Mouse (Mus musculus) heart, embryonic 13.5 days (tissue): ENCODE data around the gene Adm. TPM values are rescaled to one million over a fixed set of nuclear protein-coding genes. Genes with fewer than 3 reads are reported as not detected.

ENCODE experiments used
- ATAC-seq: fragments of 200-750 bp; cut with Nextera tagmentation; 2 replicates; pipeline ENCODE4 v1.8.0; 2017; ENCODE audit warnings: moderate TSS enrichment; ENCODE audit not compliant: insufficient number of reproducible peaks, low FRiP score, low TSS enrichment; ENCODE audit errors: extremely low read depth
- H3K27ac ChIP-seq: fragments of 300-500 bp; sonication (generic); replicated peaks from 2 replicates; pipeline ENCODE4 v1.5.1; 2015; ENCODE audit warnings: moderate library complexity, mild to moderate bottlenecking, inconsistent platforms
- H3K27me3 ChIP-seq: fragments of 300-500 bp; sonication (generic); replicated peaks from 2 replicates; pipeline ENCODE4 v1.6.1; 2015; ENCODE audit warnings: mild to moderate bottlenecking, inconsistent platforms
- H3K36me3 ChIP-seq: fragments of 300-500 bp; sonication (generic); 2 replicates; pipeline ENCODE4 v1.6.1; 2015; ENCODE audit warnings: mild to moderate bottlenecking, inconsistent platforms
- H3K4me1 ChIP-seq: fragments of 300-500 bp; sonication (generic); 2 replicates; pipeline ENCODE4 v1.6.1; 2015; ENCODE audit warnings: inconsistent platforms
- H3K4me2 ChIP-seq: fragments of 300-500 bp; sonication (generic); 2 replicates; pipeline ENCODE4 v1.6.1; 2015; ENCODE audit warnings: inconsistent platforms, mild to moderate bottlenecking, moderate library complexity
- H3K4me3 ChIP-seq: fragments of 300-500 bp; sonication (generic); 2 replicates; pipeline ENCODE4 v1.5.1; 2015; ENCODE audit warnings: moderate library complexity, mild to moderate bottlenecking, inconsistent platforms
- H3K9ac ChIP-seq: fragments of 300-500 bp; sonication (generic); 2 replicates; pipeline ENCODE4 v1.6.1; 2015; ENCODE audit warnings: inconsistent platforms, mild to moderate bottlenecking, moderate library complexity
- H3K9me3 ChIP-seq: fragments of 300-500 bp; sonication (generic); 2 replicates; pipeline ENCODE4 v1.6.1; 2016; ENCODE audit warnings: inconsistent platforms
- WGBS: fragments of 180-500 bp; shearing (Covaris S2); methylation state at CpG from one replicate; pipeline ENCODE4 v1.1.7; 2015; ENCODE audit warnings: mixed read lengths; 5-methylcytosine and 5-hydroxymethylcytosine counted together
- polyA plus RNA-seq: library from polyadenylated mRNA; unstranded; fragments of >200 nt; fragmentation: Nextera tagmentation; extraction: Ambion mirVana; gene quantifications from 2 replicates; pipeline ENCODE4 v1.2.1, GENCODE M21; 2015

Gene Adm
- polyA plus RNA-seq, 1 experiment from 2014 or later, result 9.8 TPM

GRCm38 (mm10) chr7:110646611-110647407 lies 19.3 kb downstream of the Adm start:
- no peak for ATAC-seq
- Histone ChIP-seq H3K36me3 (peaks cover 4% of the 10 kb centered on the region; the same call in 1 of the 2 replicates), H3K4me1 (peaks cover 51% of the 10 kb centered on the region), H3K27ac (no peak overlapping the region), H3K9me3 (peaks cover 6% of the 10 kb centered on the region; the same call in 1 of the 2 replicates), H3K4me2 (no peak overlapping the region), H3K4me3 (no peak overlapping the region), H3K27me3 (no peaks in the 10 kb centered on the region), H3K9ac (no peak overlapping the region)
- 80% methylated on average over 8 of the region's 8 CpGs for WGBS

- H3K4me2 ChIP-seq, result peak overlapping the region; percentile 4; the same call in 1 of the 2 replicates
These were observed 20.3 kb downstream of the Adm start for GRCm38 (mm10) chr7:110647559-110648454.

GRCm38 (mm10) chr7:110648455-110649085 lies 21.1 kb downstream of the Adm start:
- peaks cover 6% of the 10 kb centered on the region; the same call in 1 of the 2 replicates for H3K9me3 ChIP-seq
- no peak overlapping the region for H3K4me3 ChIP-seq
- no peak for ATAC-seq
- WGBS, result 37% methylated on average over 13 of the region's 13 CpGs
- H3K4me1 ChIP-seq, result peaks cover 35% of the 10 kb centered on the region
- H3K27ac ChIP-seq, result peak overlapping the region; percentile 49
- peaks cover 4% of the 10 kb centered on the region; the same call in 1 of the 2 replicates for H3K36me3 ChIP-seq
- H3K9ac ChIP-seq, result 0 out of 2 replicates have a peak overlapping the region, but pooled peaks have one; percentile 21
- H3K4me2 ChIP-seq, result peak overlapping the region; percentile 4; the same call in 1 of the 2 replicates
- H3K27me3 ChIP-seq, result no peaks in the 10 kb centered on the region

More at GRCm38 (mm10) chr7:110647559-110648454, 20.3 kb downstream of the Adm start:
- peak overlapping the region; percentile 49; the same call in 1 of the 2 replicates for H3K27ac ChIP-seq
- no peak for ATAC-seq
- 60% methylated on average over 15 of the region's 15 CpGs for WGBS
- no peak overlapping the region for H3K9ac ChIP-seq
- H3K4me1 ChIP-seq, result peaks cover 41% of the 10 kb centered on the region
- H3K4me3 ChIP-seq, result no peak overlapping the region
- H3K9me3 ChIP-seq, result peaks cover 6% of the 10 kb centered on the region; the same call in 1 of the 2 replicates
- peaks cover 4% of the 10 kb centered on the region; the same call in 1 of the 2 replicates for H3K36me3 ChIP-seq
- no peaks in the 10 kb centered on the region for H3K27me3 ChIP-seq

GRCm38 (mm10) chr7:110649133-110649987 lies 21.9 kb downstream of the Adm start:
- Histone ChIP-seq H3K4me2 (no peak overlapping the region), H3K4me3 (no peak overlapping the region), H3K4me1 (peaks cover 32% of the 10 kb centered on the region), H3K27ac (0 out of 2 replicates have a peak overlapping the region, but pooled peaks have one; percentile 49), H3K36me3 (peaks cover 4% of the 10 kb centered on the region; the same call in 1 of the 2 replicates), H3K27me3 (no peaks in the 10 kb centered on the region), H3K9me3 (peaks cover 6% of the 10 kb centered on the region; the same call in 1 of the 2 replicates), H3K9ac (no peak overlapping the region)
- no peak for ATAC-seq
- 77% methylated on average over 6 of the region's 6 CpGs for WGBS

- Histone ChIP-seq H3K27me3 (no peaks in the 10 kb centered on the region), H3K27ac (no peak overlapping the region), H3K9me3 (peaks cover 6% of the 10 kb centered on the region; the same call in 1 of the 2 replicates), H3K36me3 (peaks cover 4% of the 10 kb centered on the region; the same call in 1 of the 2 replicates), H3K9ac (no peak overlapping the region), H3K4me2 (no peak overlapping the region), H3K4me3 (no peak overlapping the region), H3K4me1 (peaks cover 33% of the 10 kb centered on the region)
- WGBS, result 42% methylated on average over 4 of the region's 4 CpGs
- ATAC-seq, result no peak
These were observed 23.0 kb downstream of the Adm start for GRCm38 (mm10) chr7:110650491-110650890.

- H3K4me1 ChIP-seq, result peaks cover 39% of the 10 kb centered on the region
- H3K36me3 ChIP-seq, result peaks cover 4% of the 10 kb centered on the region; the same call in 1 of the 2 replicates
- no peak overlapping the region for H3K9ac ChIP-seq
- peaks cover 6% of the 10 kb centered on the region; the same call in 1 of the 2 replicates for H3K9me3 ChIP-seq
- H3K4me2 ChIP-seq, result no peak overlapping the region
- no peak overlapping the region for H3K4me3 ChIP-seq
- no peak overlapping the region for H3K27ac ChIP-seq
- 53% methylated on average over 6 of the region's 6 CpGs for WGBS
- ATAC-seq, result no peak; the same call in 1 of the 2 replicates
- H3K27me3 ChIP-seq, result no peaks in the 10 kb centered on the region
These were observed 23.6 kb downstream of the Adm start for GRCm38 (mm10) chr7:110651091-110651490.

GRCm38 (mm10) chr7:110655230-110655629 lies 27.8 kb downstream of the Adm start:
- Histone ChIP-seq H3K27ac (0 out of 2 replicates have a peak overlapping the region, but pooled peaks have one; percentile 20), H3K36me3 (no peaks in the 10 kb centered on the region), H3K9me3 (no peaks in the 10 kb centered on the region), H3K4me3 (no peak overlapping the region), H3K4me1 (peaks cover 20% of the 10 kb centered on the region), H3K4me2 (no peak overlapping the region), H3K9ac (no peak overlapping the region), H3K27me3 (no peaks in the 10 kb centered on the region)
- ATAC-seq, result no peak
- WGBS, result 71% methylated on average over 3 of the region's 3 CpGs

- no peaks in the 10 kb centered on the region for H3K27me3 ChIP-seq
- 36% methylated on average over 6 of the region's 6 CpGs for WGBS
- peaks cover 17% of the 10 kb centered on the region for H3K4me1 ChIP-seq
- no peak overlapping the region for H3K4me2 ChIP-seq
- ATAC-seq, result no peak
- H3K27ac ChIP-seq, result peak overlapping the region; percentile 20; the same call in 1 of the 2 replicates
- H3K36me3 ChIP-seq, result no peaks in the 10 kb centered on the region
- no peak overlapping the region for H3K9ac ChIP-seq
- no peaks in the 10 kb centered on the region for H3K9me3 ChIP-seq
- no peak overlapping the region for H3K4me3 ChIP-seq
These were observed 28.5 kb downstream of the Adm start for GRCm38 (mm10) chr7:110655966-110656365.

GRCm38 (mm10) chr7:110658378-110658928 lies 31.0 kb downstream of the Adm start:
- no peak overlapping the region for H3K27ac ChIP-seq

GRCm38 (mm10) chr7:110666537-110666936 lies 39.1 kb downstream of the Adm start:
- Histone ChIP-seq H3K9ac (no peak overlapping the region), H3K9me3 (peaks cover 6% of the 10 kb centered on the region; the same call in 1 of the 2 replicates), H3K27me3 (no peaks in the 10 kb centered on the region), H3K4me1 (peaks cover 15% of the 10 kb centered on the region), H3K27ac (no peak overlapping the region), H3K4me2 (no peak overlapping the region), H3K36me3 (no peaks in the 10 kb centered on the region), H3K4me3 (no peak overlapping the region)
- WGBS, result 54% methylated on average over 5 of the region's 5 CpGs
- ATAC-seq, result no peak

More at GRCm38 (mm10) chr7:110658378-110658928, 31.0 kb downstream of the Adm start:
- no peak for ATAC-seq
- Histone ChIP-seq H3K9ac (no peak overlapping the region), H3K4me1 (peaks cover 17% of the 10 kb centered on the region), H3K4me2 (no peak overlapping the region), H3K27me3 (no peaks in the 10 kb centered on the region), H3K4me3 (no peak overlapping the region), H3K9me3 (peaks cover 6% of the 10 kb centered on the region; the same call in 1 of the 2 replicates), H3K36me3 (no peaks in the 10 kb centered on the region)
- WGBS, result 42% methylated on average over 3 of the region's 3 CpGs
